Mouse (Mus musculus): ENCODE results near the gene Klk13.

The Klk13 gene

GRCm38 (mm10) chr7:43771916-43772315 lies 59.5 kb downstream of the Klk13 start:
- DNase-seq (ENCODE audit: low spot score) = no peak

- DNase-seq (ENCODE audit: low spot score) = no peak
Observed at GRCm38 (mm10) chr7:43772901-43773300, 60.5 kb downstream of the Klk13 start.

GRCm38 (mm10) chr7:43774364-43774763 lies 62.0 kb downstream of the Klk13 start, which contains the start of gene Klk11:
Gene Klk11, plus strand, starts transcription at chr7:43774604.
- no peak for DNase-seq (ENCODE audit: low spot score)

GRCm38 (mm10) chr7:43774802-43775201 lies 62.4 kb downstream of the Klk13 start:
- no peak for DNase-seq (ENCODE audit: low spot score)

GRCm38 (mm10) chr7:43775311-43776057 lies 63.1 kb downstream of the Klk13 start:
- no peak for DNase-seq (ENCODE audit: low spot score)

GRCm38 (mm10) chr7:43776506-43776905 lies 64.1 kb downstream of the Klk13 start:
- DNase-seq (ENCODE audit: low spot score) = no peak

Measured in spleen, adult 12 weeks (tissue).